Mouse (Mus musculus) layer of hippocampus, postnatal 36 days (tissue): ENCODE measurements around the gene Sulf2. TPM values are rescaled to one million over a fixed set of nuclear protein-coding genes. Genes with fewer than 3 reads are reported as not detected.
"Not testable (repeated sequence)": the region's sequence is repeated elsewhere in the genome, so short reads cannot be mapped to it uniquely, and the experiment has no call there.

Source experiments
- DNase-seq, 2 experiments: peaks; one replicate each; pipeline ENCODE4 v3.0.0; 2022
- total RNA-seq, 2 experiments: library from RNA; stranded (reverse); gene quantifications; 2 replicates each; pipeline ENCODE4 v1.2.3; 2021

Sulf2 gene
- total RNA-seq: 100 to 1,000 TPM; 110 to 111 TPM

GRCm38 (mm10) chr2:166155454-166155815 lies at the start of gene Sulf2:
Gene Sulf2, minus strand, starts transcription at chr2:166155663.
- DNase-seq: peak; percentile 71 to 76

- DNase-seq: no peak
Observed at GRCm38 (mm10) chr2:166204174-166204573, 48.7 kb upstream of the Sulf2 start.

- no peak for DNase-seq
Observed at GRCm38 (mm10) chr2:166203647-166204046, 48.2 kb upstream of the Sulf2 start.

GRCm38 (mm10) chr2:166197964-166198363 lies 42.5 kb upstream of the Sulf2 start:
- DNase-seq: no peak

GRCm38 (mm10) chr2:166197064-166197463 lies 41.6 kb upstream of the Sulf2 start:
- no peak for DNase-seq

GRCm38 (mm10) chr2:166196080-166196786 lies 40.8 kb upstream of the Sulf2 start:
- no peak for DNase-seq

GRCm38 (mm10) chr2:166195041-166195440 lies 39.6 kb upstream of the Sulf2 start:
- DNase-seq: no peak

- no peak for DNase-seq
Observed at GRCm38 (mm10) chr2:166194112-166194758, 38.8 kb upstream of the Sulf2 start.

- DNase-seq: no peak
Observed at GRCm38 (mm10) chr2:166193509-166193908, 38.0 kb upstream of the Sulf2 start.

GRCm38 (mm10) chr2:166190816-166191215 lies 35.4 kb upstream of the Sulf2 start:
- no peak for DNase-seq

GRCm38 (mm10) chr2:166189191-166189590 lies 33.7 kb upstream of the Sulf2 start:
- no peak for DNase-seq

GRCm38 (mm10) chr2:166187874-166188453 lies 32.5 kb upstream of the Sulf2 start:
- not testable (repeated sequence) for DNase-seq

- not testable (repeated sequence) for DNase-seq
Observed at GRCm38 (mm10) chr2:166187319-166187718, 31.9 kb upstream of the Sulf2 start.

- DNase-seq: no peak
Observed at GRCm38 (mm10) chr2:166186244-166186948, 30.9 kb upstream of the Sulf2 start.

- no peak for DNase-seq
Observed at GRCm38 (mm10) chr2:166185768-166186167, 30.3 kb upstream of the Sulf2 start.

- DNase-seq: no peak
Observed at GRCm38 (mm10) chr2:166184417-166184816, 29.0 kb upstream of the Sulf2 start.

GRCm38 (mm10) chr2:166182009-166182685 lies 26.7 kb upstream of the Sulf2 start:
- no peak for DNase-seq

GRCm38 (mm10) chr2:166180744-166181508 lies 25.5 kb upstream of the Sulf2 start:
- peak; percentile 45 to 47 for DNase-seq

- DNase-seq: no peak
Observed at GRCm38 (mm10) chr2:166180136-166180649, 24.7 kb upstream of the Sulf2 start.

GRCm38 (mm10) chr2:166179457-166180101 lies 24.1 kb upstream of the Sulf2 start:
- DNase-seq: no peak

- DNase-seq: no peak
Observed at GRCm38 (mm10) chr2:166175552-166176136, 20.2 kb upstream of the Sulf2 start.
